Mouse (Mus musculus) stomach, postnatal 0 days (tissue): Measurements from ENCODE around the gene Dpf3.

ENCODE experiments used
- CTCF ChIP-seq: IDR thresholded peaks from 2 replicates; pipeline ENCODE4 v1.5.1; 2016; ENCODE audit warnings: antibody characterized with exemption, low read depth, mild to moderate bottlenecking, moderate library complexity
- EP300 ChIP-seq: optimal IDR thresholded peaks from 2 replicates; pipeline ENCODE3; 2016; ENCODE audit warnings: antibody characterized with exemption

- TF ChIP-seq CTCF (no peak), EP300 (no peak)
Observed at GRCm38 (mm10) chr12:83535428-83535827, 47.9 kb upstream of the Dpf3 start.
